Mouse (Mus musculus) lung, postnatal 0 days (tissue): ENCODE measurements around the gene Gpm6b. TPM values are rescaled to one million over a fixed set of nuclear protein-coding genes. Genes with fewer than 3 reads are reported as not detected.

Experiments
- ATAC-seq: fragments of 200-750 bp; cut with Nextera tagmentation; 2 replicates; pipeline ENCODE4 v1.8.0; 2017; ENCODE audit warnings: moderate library complexity
- DNase-seq: peaks from one replicate; pipeline ENCODE4 v3.0.0-alpha.2; 2016; ENCODE audit warnings: low spot score
- H3K27ac ChIP-seq: fragments of 300-500 bp; sonication (generic); 2 replicates; pipeline ENCODE4 v1.5.1; 2014; ENCODE audit warnings: antibody characterized with exemption, mild to moderate bottlenecking, low read length, mixed read lengths
- H3K27me3 ChIP-seq: fragments of 300-500 bp; sonication (generic); replicated peaks from 2 replicates; pipeline ENCODE4 v1.6.1; 2014; ENCODE audit warnings: low read length, mixed read lengths; ENCODE audit not compliant: insufficient read depth
- H3K36me3 ChIP-seq: fragments of 300-500 bp; sonication (generic); 2 replicates; pipeline ENCODE4 v1.6.1; 2014; ENCODE audit warnings: low read length, mixed read lengths; ENCODE audit not compliant: insufficient read depth
- H3K4me1 ChIP-seq: fragments of 300-500 bp; sonication (generic); 2 replicates; pipeline ENCODE4 v1.6.1; 2014; ENCODE audit warnings: antibody characterized with exemption, low read depth, low read length, mixed read lengths; ENCODE audit not compliant: insufficient read depth
- H3K4me2 ChIP-seq: fragments of 300-500 bp; sonication (generic); replicated peaks from 2 replicates; pipeline ENCODE4 v1.6.1; 2014; ENCODE audit warnings: low read depth, mild to moderate bottlenecking, low read length, moderate library complexity, mixed read lengths
- H3K4me3 ChIP-seq: fragments of 300-500 bp; sonication (generic); 2 replicates; pipeline ENCODE4 v1.5.1; 2014; ENCODE audit warnings: low read depth, low read length
- H3K9ac ChIP-seq: fragments of 300-500 bp; sonication (generic); replicated peaks from 2 replicates; pipeline ENCODE4 v1.6.1; 2014; ENCODE audit warnings: low read depth, mild to moderate bottlenecking
- H3K9me3 ChIP-seq: fragments of 300-500 bp; sonication (generic); 2 replicates; pipeline ENCODE4 v1.6.1; 2016; ENCODE audit warnings: low read length, mixed read lengths
- CTCF ChIP-seq: IDR thresholded peaks from 2 replicates; pipeline ENCODE4 v1.5.1; 2016; ENCODE audit warnings: antibody characterized with exemption, mild to moderate bottlenecking
- EP300 ChIP-seq: IDR thresholded peaks from 2 replicates; pipeline ENCODE4 v1.6.1; 2016; ENCODE audit warnings: antibody characterized with exemption, mild to moderate bottlenecking, control low read depth
- WGBS: fragments of 180-500 bp; shearing (Covaris S2); extraction: QIAGEN DNeasy Blood & Tissue Kit; methylation state at CpG from one replicate; pipeline ENCODE4 v1.1.7; 2014; 5-methylcytosine and 5-hydroxymethylcytosine counted together
- polyA plus RNA-seq: library from polyadenylated mRNA; unstranded; fragments of >200 nt; fragmentation: Nextera tagmentation; extraction: Ambion mirVana; gene quantifications from 2 replicates; pipeline ENCODE4 v1.2.1, GENCODE M21; 2015

The Gpm6b gene
- polyA plus RNA-seq, 1 experiment from 2014 or later: 42.4 TPM

DNA sequence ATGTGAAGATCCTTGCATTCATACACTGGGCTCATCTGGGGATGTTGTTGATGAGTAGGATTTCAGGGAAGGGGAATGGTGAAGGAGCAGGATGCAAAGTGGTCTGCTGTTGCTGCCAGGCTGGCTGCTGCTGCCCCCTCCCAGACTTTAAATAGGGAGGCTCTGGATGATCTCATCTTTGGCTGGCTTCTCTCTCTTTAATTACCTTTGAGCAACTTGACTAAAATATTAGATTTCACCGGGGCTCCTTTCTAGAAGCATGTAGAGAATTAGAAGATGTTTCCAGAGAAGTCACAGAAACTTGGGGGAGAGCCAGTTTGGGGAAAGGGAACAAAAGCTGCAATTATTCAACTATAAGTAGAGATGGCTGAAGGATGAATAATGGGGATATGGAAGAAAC, 76.5 kb downstream of the Gpm6b start:
- H3K36me3 ChIP-seq: no peaks in the 10 kb centered on the region
- H3K27me3 ChIP-seq: no peaks in the 10 kb centered on the region
- TF ChIP-seq CTCF (no peak), EP300 (no peak)
- DNase-seq (no peak), ATAC-seq (no peak)
- 44% methylated on average over 1 of the region's 1 CpGs for WGBS
- H3K4me3 ChIP-seq: no peak overlapping the region
- H3K4me2 ChIP-seq: no peak overlapping the region
- no peak overlapping the region for H3K9ac ChIP-seq
- no peak overlapping the region for H3K27ac ChIP-seq
- H3K4me1 ChIP-seq: no peaks in the 10 kb centered on the region
- no peaks in the 10 kb centered on the region for H3K9me3 ChIP-seq

- Histone ChIP-seq H3K36me3 (no peaks in the 10 kb centered on the region), H3K9me3 (no peaks in the 10 kb centered on the region), H3K4me2 (no peak overlapping the region), H3K4me3 (no peak overlapping the region), H3K9ac (no peak overlapping the region), H3K27ac (no peak overlapping the region), H3K27me3 (no peaks in the 10 kb centered on the region), H3K4me1 (no peaks in the 10 kb centered on the region)
- WGBS: 46% methylated on average over 7 of the region's 7 CpGs
- DNase-seq (no peak), ATAC-seq (no peak)
- TF ChIP-seq CTCF (no peak), EP300 (no peak)
These were observed 78.1 kb downstream of the Gpm6b start for GRCm38 (mm10) chrX:166316552-166317375.

- no peak overlapping the region for H3K4me2 ChIP-seq
- no peak overlapping the region for H3K4me3 ChIP-seq
- H3K27ac ChIP-seq: no peak overlapping the region
- H3K9ac ChIP-seq: no peak overlapping the region
- TF ChIP-seq EP300 (no peak), CTCF (no peak)
- H3K27me3 ChIP-seq: no peaks in the 10 kb centered on the region
- DNase-seq (no peak), ATAC-seq (no peak)
- WGBS: 95% methylated on average over 1 of the region's 1 CpGs
- H3K4me1 ChIP-seq: no peaks in the 10 kb centered on the region
- H3K36me3 ChIP-seq: no peaks in the 10 kb centered on the region
- H3K9me3 ChIP-seq: no peaks in the 10 kb centered on the region
These were observed 78.6 kb downstream of the Gpm6b start for GRCm38 (mm10) chrX:166317376-166317679.

DNA sequence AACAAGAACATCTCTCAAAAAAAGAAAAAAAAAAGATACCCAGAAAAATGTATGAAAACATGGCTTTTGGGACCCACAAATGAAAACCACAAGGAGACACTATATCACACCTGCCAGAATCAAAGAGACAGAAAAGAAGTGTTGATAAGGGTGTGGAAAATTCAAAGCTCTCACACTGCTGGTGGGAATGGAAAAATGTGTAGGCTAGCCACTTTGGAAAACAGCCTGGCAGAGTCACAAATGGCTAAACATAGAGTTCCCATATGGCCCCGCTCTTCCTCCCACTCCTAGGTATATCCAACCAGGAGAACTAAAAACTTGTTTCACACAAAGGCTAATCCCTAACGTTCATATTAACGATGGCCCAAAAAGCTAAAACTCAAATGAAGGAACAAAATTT, 84.5 kb downstream of the Gpm6b start:
- Histone ChIP-seq H3K4me3 (no peak overlapping the region), H3K4me2 (no peak overlapping the region), H3K27me3 (no peaks in the 10 kb centered on the region), H3K36me3 (no peaks in the 10 kb centered on the region), H3K9me3 (no peaks in the 10 kb centered on the region), H3K9ac (no peak overlapping the region), H3K4me1 (no peaks in the 10 kb centered on the region), H3K27ac (no peak overlapping the region)
- DNase-seq (no peak), ATAC-seq (no peak)
- WGBS: 92% methylated on average over 3 of the region's 3 CpGs
- TF ChIP-seq CTCF (no peak), EP300 (no peak)

DNA sequence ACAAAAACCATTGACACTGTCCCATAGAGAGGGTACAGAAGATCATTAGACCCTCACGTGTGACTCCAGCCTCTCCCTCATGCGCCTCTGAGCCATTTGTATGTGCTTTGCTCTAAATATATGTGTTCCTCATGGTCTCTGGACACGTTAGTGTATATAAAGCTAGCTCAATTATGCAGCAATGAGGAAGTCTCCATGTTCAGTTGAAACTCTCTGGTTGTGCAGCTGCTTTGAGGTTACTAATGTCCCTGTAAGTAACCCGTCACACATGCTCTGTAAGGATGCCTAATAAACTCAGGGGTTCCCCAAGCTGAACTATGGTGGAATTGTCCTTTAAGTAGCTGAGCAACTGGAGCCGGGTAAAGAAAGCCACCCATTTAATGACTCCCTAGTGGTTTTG, 88.9 kb downstream of the Gpm6b start:
- no peak for DNase-seq
- no peak for ATAC-seq

GRCm38 (mm10) chrX:166328219-166328901, 89.6 kb downstream of the Gpm6b start:
- Histone ChIP-seq H3K9ac (no peak overlapping the region), H3K9me3 (no peaks in the 10 kb centered on the region), H3K36me3 (no peaks in the 10 kb centered on the region), H3K27ac (no peak overlapping the region), H3K4me3 (no peak overlapping the region), H3K4me1 (no peaks in the 10 kb centered on the region), H3K4me2 (no peak overlapping the region), H3K27me3 (no peaks in the 10 kb centered on the region)
- DNase-seq: no peak
- TF ChIP-seq EP300: no peak
- ATAC-seq: no peak
- 46% methylated on average over 3 of the region's 3 CpGs for WGBS

More for the DNA sequence above, 88.9 kb downstream of the Gpm6b start:
- Histone ChIP-seq H3K4me2 (no peak overlapping the region), H3K27me3 (no peaks in the 10 kb centered on the region), H3K4me3 (no peak overlapping the region), H3K9ac (no peak overlapping the region), H3K36me3 (no peaks in the 10 kb centered on the region), H3K9me3 (no peaks in the 10 kb centered on the region), H3K27ac (no peak overlapping the region), H3K4me1 (no peaks in the 10 kb centered on the region)
- 83% methylated on average over 5 of the region's 5 CpGs for WGBS
- TF ChIP-seq EP300 (no peak), CTCF (no peak)
